Mouse (Mus musculus): ENCODE data around the gene Ppp2ca.

GRCm38 (mm10) chr11:52077939-52078338 is 20.5 kb upstream of the Ppp2ca start:
- no peak for TF ChIP-seq CTCF (conservative IDR thresholded peaks at IDR 0.05; ENCODE audit: low read length)
- no peak for TF ChIP-seq NANOG (IDR thresholded peaks at IDR 0.05; ENCODE audit: borderline replicate concordance, low read length)
